Mouse (Mus musculus) erythroblast, adult 5-6 weeks (primary cell): ENCODE data around the gene Cebpg. TPM values are rescaled to one million over a fixed set of nuclear protein-coding genes. Genes with fewer than 3 reads are reported as not detected.

Source experiments
- ATAC-seq: replicated peaks from 2 replicates; pipeline ENCODE4 v1.8.0; 2016; ENCODE audit warnings: moderate number of reproducible peaks, mild to moderate bottlenecking, moderate TSS enrichment, inconsistent platforms; ENCODE audit not compliant: poor library complexity, low FRiP score, severe bottlenecking
- total RNA-seq, 2 experiments: library from RNA; stranded (forward) in 1 of 2; stranded (reverse) in 1 of 2; fragments of 150-400 nt in 1 of 2; fragments of 200-764, 138-1000 nt in 1 of 2; gene quantifications; 2 replicates each; pipeline versions ENCODE4 v1.2.3 to v1.2.4; 2015 to 2017; ENCODE audit warnings: low replicate concordance in 2 of 2

The Cebpg gene
- 8.5 and 13.0 TPM in 2 replicates for total RNA-seq (2015; ENCODE audit: low replicate concordance)
- total RNA-seq (2017; ENCODE audit: low replicate concordance): 26.9 and 28.3 TPM in 2 replicates

DNA sequence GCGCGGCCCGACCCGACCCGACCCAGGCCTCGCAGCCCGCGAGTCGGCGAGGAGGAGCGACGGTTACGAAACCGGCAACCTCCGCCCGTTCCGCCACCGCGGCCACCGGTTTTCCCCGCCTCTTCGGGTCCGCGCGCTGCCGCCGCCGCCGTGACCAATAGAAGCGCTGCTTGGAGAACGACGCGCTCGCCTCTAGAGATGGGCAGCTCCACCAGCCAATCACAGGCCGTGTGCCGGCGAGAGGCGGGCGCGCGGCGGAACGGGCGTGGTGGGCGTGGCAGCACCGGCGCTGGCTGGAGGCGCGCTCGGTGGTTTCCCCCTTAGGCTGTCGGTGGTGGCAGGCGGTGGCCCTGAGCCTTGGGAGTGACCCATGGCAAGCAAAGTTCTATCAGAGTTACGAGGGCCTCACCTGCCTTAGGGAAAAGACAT lies at the start of gene Cebpg:
TSS of gene Cebpg (minus strand) at position 138 of the 429 bp plus-strand sequence.
- ATAC-seq: peak; percentile 96

DNA sequence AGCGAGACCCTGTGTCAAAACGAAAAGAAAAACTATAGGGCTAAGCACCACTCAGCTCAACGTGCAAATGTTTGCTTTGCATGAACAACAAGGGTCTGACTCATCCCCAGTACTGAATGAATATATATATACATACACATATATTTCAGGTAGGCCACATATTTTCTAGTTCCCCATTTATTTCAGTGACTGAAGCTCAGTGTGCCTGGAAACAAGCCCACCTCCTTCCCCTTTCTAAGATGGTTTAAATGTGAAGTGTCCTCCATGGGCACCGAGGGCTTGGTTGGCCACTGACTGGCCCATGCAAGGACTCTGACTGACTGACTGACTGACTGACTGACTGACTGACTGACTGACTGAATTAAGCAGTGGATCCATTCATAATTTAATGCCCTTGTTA lies 43.2 kb upstream of the Cebpg start:
- no peak for ATAC-seq

- ATAC-seq: no peak
Measured at GRCm38 (mm10) chr7:35098777-35099176, 42.4 kb upstream of the Cebpg start.

DNA sequence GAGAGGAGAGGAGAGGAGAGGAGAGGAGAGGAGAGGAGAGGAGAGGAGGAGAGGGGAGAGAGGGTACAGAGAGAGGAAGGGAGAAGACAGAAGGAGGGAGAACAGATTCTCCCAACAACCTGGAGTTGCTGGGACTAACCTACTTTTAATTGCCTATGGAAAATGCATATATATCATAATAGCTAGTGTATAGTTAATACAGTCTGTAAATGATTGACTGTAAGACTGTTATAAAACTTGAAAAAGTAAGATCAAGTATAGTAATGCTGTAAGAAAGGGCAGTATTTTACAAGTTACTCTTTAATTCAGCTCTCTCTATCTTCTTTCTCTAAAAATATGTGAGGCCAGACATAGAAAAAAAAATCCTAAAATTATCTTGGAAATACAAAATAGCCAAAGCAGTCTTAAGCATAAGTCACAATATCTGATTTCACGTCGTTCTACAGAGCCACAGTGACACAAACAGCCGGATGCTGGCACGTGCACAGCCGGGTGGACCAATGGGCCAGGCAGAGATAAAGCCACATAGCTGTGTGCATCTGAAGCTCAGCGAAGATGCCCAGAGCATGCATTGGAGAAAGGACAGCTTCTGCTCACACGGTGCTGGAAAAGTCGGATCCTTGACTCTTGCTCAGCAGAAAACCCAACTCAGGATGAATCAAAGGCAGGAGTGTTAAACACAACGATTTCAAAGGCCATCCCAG lies 38.8 kb upstream of the Cebpg start:
- no peak for ATAC-seq

- ATAC-seq: no peak
Measured at GRCm38 (mm10) chr7:35090550-35090949, 34.2 kb upstream of the Cebpg start.

DNA sequence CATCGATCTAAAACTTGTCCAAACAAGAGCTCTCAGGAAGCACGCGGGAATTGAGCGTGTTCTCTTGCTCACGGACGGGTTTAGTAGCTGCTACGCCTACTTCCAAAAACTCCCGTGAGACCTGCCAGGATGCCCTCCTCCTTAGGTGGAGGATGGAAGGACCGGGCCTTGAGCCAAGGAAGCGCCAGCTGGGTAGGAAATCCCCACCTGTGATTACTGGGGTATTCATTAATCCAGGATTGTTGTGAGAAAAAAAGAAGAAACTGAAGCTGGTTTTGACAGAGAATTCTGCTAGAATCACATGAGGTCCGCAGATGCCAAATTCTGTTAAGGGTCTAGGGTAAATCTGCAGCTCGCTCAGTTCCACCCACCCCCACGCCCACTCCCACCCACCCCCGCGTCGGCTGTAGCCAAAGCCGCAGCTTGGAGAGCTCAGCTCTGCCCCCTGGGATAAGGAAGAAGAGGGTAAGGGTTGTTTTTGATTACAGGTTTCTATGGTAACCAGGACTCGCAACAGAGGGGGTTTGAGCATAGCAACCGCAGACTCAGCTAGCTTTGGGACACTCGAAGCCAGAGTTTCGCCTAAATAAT lies 30.0 kb upstream of the Cebpg start:
- no peak for ATAC-seq

- no peak for ATAC-seq
Measured at GRCm38 (mm10) chr7:35084565-35085360, 28.4 kb upstream of the Cebpg start.

- ATAC-seq: no peak
Measured at GRCm38 (mm10) chr7:35081406-35082104, 25.2 kb upstream of the Cebpg start.

DNA sequence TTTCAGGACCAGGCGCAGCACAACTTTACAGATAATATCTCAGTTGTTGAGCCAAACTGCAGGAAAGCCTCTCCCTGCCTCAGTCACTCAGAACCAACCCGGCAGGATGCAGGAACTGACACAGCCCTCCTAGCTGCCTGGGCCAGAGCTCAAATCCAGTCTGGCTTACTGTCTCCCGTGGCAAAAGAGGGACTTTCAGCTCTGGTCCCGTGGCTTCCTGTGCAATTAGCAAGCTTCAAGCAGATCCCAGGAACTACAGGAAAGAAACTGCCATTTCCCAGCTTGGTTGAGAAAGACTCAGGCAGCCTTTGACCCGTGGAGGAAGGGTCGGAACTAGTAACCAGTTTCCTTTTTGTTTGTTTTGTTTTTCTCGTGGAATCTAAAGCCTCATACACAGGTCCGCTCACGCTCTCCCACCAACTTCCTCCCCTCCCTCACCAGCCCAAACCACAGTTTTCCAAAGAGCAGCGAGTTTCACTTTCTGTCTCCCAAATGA lies 24.5 kb upstream of the Cebpg start:
- no peak for ATAC-seq

DNA sequence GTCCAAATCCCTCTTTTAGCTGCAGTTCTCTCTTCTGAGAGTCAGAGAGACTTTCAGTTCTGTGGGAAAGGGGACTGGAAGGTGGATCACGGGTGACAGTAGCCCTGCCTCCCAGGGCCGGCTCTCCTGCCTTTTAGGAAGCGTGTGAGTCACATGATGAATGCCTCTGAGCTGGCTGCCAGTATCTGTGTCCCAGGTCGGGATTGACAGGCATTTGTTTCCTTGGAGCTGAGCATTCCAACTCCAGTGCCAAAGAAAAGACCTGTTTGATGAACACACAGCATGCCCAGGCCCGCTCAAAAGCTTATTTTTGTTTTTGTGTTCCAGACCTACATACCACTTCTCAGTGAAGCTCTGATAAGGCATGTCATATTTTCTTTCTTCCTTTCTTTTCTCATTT lies 20.3 kb upstream of the Cebpg start:
- ATAC-seq: no peak

GRCm38 (mm10) chr7:35066640-35067212 lies 10.4 kb upstream of the Cebpg start:
- no peak for ATAC-seq

DNA sequence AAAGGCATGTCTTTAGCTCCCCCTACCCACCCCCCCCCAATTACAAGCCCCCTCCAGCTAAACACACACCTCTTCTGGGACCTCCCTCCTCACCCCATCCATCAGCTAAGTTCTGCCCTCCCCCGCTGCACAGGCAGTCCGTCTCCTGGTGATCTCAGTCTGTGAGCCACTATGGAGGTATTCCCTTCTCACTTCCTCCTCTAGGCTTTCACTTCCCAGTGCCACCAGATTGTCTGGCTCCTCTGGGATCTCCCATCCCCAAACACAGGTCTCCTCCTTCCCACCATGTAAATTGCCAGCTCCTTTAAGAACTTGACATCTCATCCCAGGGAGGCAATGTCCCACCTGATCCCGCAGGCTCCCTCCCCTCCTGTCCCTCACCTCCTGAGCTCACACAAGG lies 9.6 kb upstream of the Cebpg start:
- ATAC-seq: no peak

GRCm38 (mm10) chr7:35064286-35065258 lies 8.2 kb upstream of the Cebpg start:
- ATAC-seq: no peak

- ATAC-seq: no peak
Measured at GRCm38 (mm10) chr7:35059467-35059866, 3.1 kb upstream of the Cebpg start.

- no peak for ATAC-seq
Measured at GRCm38 (mm10) chr7:35058329-35058728, 2.0 kb upstream of the Cebpg start.

GRCm38 (mm10) chr7:35057569-35057968 lies 1.2 kb upstream of the Cebpg start:
- ATAC-seq: no peak

GRCm38 (mm10) chr7:35056999-35057398 lies 626 bp upstream of the Cebpg start:
- peak; percentile 9; the same call in 1 of the 2 replicates for ATAC-seq

GRCm38 (mm10) chr7:35055619-35056435 lies 546 bp downstream of the Cebpg start:
- ATAC-seq: peak; percentile 35
